Mouse (Mus musculus) liver, adult (tissue): ENCODE measurements around the gene Defb23.

Source experiments
- GATA4 ChIP-seq: IDR thresholded peaks from 2 replicates; pipeline ENCODE4 v1.6.1; 2014; ENCODE audit warnings: mild to moderate bottlenecking, low read length; ENCODE audit not compliant: insufficient replicate concordance

Gene Defb23

DNA sequence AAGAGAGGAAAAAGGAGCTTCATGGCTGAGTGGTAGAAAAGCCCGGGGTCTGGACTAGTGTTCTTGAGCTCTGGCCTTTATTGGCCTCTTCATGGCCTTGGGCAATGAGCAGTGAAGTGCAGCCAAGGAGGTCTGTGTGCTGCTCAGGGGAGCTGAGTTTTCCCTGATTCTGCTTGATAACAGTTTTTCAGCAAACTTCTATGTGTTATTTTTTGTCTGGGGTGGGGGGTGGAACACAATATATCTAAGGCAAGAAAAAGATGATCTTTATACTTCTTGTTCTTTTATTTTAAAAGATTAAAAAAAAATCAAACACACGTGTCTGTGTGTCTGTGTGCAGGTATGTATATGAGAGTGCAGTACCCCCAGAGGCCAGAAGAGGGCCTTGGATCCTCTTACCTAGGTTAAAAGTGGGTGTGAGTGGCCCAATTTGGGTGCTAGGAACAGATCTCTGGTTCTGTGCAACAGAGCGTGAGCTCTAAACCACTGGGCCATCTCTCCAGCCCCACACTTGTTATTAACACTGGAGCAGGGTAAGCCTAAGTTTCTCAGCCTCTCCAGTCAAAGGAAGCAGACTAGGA lies at the start of gene Defb23:
Gene Defb23 (minus strand): TSS at position 51 of the 581 bp plus-strand sequence.
- TF ChIP-seq GATA4 = no peak

DNA sequence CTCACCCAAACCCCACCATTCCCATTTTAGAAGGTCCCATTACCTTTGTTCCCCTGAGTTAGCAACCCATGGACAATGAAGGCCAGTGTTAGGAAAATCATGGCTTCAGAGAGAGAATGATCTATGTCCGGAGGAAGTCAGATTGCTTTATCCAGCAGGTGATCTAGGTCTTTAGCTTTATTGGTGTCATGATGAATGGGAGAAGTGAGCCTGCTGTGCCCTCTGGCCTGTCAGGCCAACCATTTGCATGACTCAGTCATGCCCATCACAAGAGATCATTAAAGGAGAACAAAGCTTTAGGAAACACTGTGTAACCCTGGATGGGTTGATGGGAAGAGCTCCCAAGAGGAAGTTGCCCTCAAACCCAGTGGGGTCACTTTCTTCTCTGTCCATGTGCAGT lies 47.2 kb upstream of the Defb23 start, which contains the start of gene Defb26:
Gene Defb26 (minus strand): TSS at position 101 of the 400 bp plus-strand sequence.
- TF ChIP-seq GATA4 = no peak

DNA sequence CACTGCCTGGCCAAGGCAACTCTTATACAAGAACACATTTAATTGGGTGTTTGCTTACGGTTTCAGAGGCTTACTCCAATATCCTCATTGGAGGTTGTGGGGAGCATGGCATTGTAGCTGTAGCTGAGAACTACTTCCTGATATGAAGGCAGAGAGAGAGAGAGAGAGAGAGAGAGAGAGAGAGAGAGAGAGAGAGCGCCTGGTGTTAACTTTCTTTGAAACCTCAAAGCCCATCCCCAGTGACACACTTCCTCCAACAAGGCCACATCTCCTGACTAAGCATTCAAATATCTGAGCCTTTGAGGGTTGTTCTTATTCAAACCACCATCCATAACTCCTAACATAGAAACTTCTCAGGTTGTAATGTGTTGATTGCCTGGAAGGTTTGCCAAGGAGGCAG lies 39.5 kb upstream of the Defb23 start:
- no peak for TF ChIP-seq GATA4

DNA sequence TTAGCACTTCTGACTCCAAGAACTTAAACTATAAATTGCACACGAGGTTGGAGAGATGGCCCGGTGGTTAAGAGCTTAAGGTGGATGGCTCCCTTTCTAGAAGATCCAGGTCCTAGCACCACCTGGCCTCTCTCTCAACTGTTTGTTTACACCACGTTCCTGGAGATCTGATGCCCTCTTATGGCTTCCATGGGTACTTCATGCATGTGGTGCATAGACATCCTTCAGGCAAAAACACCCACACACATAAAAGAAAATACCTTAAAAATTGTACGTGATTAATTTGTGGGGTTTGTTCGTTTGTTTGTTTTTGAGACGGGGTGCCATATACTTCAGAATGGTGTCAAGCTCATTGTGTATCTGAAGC lies 36.4 kb upstream of the Defb23 start:
- TF ChIP-seq GATA4 = no peak

DNA sequence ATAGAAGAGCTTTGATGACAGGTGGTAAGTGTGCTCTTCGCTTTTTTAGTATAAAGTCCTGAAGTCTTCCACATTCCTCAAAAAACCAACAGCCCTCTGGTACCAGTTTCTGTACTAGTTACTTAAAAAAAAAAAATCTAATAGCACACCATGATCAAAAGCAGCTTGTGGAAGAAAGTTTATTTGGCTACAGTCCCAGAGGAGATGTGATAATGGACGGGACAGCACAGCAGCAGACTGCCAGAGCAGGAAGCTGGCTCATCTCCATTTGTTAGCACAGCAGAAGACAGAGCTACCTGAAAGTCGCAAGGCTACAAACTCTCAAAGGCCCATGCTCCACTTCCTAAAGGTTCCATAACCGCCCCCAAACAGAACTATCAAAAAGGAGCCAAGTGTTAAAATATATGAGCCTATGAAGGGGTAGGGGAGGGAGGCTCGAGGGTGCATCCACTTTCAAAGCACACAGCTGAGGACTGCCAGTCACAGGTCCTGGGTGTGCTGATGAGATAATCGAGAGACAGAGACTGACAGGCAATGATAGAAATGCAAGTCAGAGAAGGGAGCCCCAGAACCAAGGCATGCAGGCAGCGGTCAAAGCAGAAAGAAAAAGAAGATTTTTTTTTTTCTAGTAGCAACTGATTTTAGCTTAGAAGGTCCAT lies 35.9 kb upstream of the Defb23 start:
- TF ChIP-seq GATA4 = no peak

DNA sequence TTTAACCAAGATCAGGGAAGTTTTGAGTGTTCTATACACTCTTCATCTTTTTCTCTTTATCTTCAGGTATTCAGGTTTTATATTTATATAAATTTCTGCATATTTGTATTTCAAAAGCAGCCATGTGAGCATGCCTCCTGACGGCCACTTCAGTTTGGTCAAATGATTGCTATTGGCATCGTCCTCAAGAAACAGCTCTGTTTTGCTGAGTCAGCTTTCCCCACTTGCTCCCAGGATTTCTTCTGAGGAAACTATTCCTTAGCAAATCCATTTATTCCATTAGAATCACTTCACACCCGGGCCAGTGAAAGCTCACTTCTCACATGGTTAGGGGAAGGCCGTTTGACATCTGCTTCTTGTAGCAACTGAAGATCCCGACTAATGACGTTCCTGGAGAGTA lies 33.6 kb upstream of the Defb23 start:
- no peak for TF ChIP-seq GATA4

DNA sequence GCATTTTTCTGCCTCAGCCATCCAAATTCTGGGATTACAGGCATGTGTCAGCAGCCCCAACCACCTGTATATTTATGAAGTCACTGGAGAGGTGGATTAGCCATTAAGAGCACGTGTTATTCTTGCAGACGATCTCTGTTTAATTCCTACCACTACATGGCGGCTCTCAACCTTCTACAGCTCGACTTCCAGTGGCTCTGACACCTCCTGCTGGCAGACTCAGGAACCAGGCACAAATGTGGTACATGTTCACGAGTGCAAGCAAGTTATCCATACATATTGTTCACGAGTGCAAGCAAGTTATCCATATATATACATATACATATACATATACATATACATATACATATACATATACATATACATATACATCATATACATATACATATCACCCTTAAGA lies 28.7 kb upstream of the Defb23 start:
- TF ChIP-seq GATA4 = no peak

DNA sequence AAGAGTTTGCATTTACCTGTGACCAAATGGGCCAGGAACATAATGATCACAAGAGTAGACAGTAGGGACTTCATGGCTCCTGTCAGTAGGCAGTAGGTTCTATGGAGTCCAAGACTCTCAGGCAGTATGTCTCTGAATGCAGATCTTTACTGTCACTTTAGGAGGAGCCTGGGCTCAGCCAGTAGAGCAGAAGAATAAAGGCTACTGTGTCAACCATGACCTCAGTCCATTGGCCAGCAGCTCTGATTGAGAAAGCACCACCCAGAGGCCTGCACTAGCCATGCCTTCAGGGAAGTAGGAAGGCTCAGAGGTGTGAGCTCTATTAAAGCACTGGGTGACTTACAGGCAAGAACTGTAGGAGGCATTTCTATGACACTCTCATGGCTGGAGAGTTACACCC lies 25.6 kb upstream of the Defb23 start, which contains the start of gene Defb22:
Gene Defb22 (minus strand): TSS at position 101 of the 400 bp plus-strand sequence.
- TF ChIP-seq GATA4 = no peak

DNA sequence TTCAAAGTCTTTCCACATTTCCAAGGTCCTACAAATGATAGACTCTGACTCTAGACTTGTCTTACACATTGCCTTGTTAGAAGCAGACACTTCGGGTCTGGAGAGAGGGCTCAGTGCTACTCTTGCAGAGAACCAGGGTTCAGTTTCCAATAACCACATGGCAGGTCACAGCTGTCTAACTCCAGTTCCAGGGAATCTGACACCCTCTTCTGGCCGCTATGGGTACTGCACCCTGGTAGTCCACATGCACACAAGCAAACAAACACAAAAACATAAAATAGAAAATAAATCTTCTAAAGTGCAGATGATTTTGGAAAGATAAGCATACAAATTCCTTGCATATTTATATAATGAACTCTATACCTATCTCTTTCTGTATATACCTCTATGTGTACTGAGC lies 22.6 kb upstream of the Defb23 start:
- no peak for TF ChIP-seq GATA4

DNA sequence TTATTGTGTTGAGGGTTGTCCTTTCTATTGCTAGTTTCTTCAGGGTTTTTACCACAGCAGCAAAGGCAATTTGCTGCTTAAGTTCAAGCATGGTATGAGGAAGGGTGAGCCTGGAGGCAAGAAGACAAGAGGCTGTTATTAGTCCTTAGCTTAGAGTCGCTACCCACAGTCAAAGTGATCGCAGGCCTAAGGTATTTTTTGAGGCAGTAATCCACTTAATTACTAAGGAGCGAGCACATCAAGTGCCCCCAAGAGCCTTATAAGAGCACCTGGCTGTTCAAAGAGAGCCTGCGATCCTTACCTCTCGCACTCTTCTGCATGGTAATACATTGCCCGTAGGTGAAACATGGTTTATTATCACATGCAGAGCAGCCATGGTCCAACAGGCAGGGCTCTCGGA lies 17.3 kb upstream of the Defb23 start:
- no peak for TF ChIP-seq GATA4

DNA sequence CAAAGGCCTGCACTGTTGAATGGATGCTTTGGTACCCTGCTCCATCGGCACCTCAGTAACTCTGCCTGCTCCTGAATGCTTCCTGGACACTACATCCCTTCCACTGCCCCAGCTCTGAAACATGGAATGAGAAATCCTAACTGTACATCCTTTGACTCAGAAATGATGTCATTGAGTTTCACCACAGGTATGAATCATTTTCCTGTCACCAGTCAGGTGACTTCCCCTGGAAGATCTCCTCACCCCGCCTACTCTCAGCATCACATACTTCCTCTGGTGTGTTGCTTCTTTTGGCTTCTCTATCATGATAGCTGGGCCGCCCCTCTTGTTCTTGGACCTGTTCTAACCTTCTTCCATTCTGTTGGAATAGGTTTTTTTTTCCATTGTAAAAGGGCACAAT lies 16.5 kb upstream of the Defb23 start:
- no peak for TF ChIP-seq GATA4

DNA sequence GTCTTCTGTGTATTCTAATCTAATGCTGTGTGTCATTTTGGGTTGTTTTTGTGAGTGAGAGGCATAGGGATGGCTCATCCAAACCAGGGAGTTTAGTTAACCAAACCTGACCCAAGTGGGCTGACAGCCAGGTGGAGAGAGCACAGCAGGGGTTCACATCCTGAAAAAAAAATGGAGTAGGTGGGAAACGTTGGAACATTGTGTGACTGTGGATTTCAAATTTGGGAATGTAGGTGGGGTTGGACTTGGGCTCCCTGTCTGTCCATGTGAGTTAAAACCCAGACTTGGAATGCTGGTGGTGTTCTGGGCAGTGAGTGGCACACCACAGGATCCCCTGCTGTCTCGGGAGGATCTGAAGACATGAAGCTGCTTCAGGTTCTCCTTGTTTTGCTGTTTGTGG lies 12.3 kb upstream of the Defb23 start, which contains the start of gene Defb20:
Gene Defb20 (plus strand): TSS at position 301 of the 400 bp plus-strand sequence.
- no peak for TF ChIP-seq GATA4

DNA sequence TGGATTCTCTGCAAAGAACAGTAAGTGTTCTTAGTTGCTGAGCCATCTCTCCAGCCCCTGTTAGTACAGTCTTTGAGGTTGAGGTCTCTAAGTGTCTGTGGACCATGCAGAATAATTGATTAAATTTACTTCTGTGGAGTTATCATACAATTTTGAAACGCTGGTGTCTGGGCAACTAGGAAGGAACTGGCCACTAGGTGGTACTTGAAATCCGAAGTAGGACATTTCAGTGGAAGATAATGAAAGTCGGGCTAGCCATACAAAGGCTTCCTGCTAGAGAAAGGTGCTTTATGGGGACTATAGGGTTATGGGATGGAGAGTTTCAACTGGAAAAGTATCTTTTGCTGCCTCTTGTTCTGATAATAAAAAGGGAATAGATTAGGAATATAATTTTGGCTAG lies 8.0 kb upstream of the Defb23 start:
- no peak for TF ChIP-seq GATA4

DNA sequence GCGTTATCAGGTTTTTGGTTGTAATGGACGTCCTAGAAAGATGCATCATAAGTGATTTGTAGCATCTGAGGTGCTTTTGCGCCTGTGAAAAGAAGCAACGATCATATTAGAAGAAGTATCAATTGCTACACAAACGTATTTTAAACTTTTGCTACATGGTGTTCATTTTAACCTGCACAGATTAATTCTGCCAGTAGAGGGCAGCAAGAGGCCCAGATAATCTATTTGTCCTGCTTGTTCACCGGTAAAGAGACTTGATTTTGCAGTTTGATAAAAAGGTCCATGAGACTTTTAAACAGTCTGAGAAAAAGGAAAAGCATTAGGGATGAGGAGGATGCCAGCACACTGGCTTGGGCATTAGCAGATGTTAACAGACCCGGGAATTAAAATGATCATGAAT lies 6.6 kb upstream of the Defb23 start:
- no peak for TF ChIP-seq GATA4

DNA sequence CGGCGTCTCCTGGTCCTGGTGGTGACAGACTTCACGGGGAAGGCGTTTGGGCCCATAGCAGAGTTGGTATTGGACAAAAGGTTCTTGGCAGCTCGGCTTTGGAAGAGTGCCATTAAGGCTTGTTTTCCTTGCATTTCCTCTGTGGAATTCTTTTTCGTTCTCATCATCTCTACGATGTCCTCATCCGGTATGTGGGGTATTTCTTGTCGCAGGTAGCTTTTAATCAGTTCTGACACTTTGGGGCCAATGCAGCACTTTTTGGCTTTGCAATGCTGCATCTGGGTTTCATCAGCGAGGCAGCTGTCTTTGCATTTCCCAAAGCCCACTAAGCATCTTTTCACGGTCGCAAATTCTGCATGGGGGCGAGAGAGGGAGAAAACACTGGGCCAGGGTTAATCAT lies 5.2 kb downstream of the Defb23 start:
- no peak for TF ChIP-seq GATA4

DNA sequence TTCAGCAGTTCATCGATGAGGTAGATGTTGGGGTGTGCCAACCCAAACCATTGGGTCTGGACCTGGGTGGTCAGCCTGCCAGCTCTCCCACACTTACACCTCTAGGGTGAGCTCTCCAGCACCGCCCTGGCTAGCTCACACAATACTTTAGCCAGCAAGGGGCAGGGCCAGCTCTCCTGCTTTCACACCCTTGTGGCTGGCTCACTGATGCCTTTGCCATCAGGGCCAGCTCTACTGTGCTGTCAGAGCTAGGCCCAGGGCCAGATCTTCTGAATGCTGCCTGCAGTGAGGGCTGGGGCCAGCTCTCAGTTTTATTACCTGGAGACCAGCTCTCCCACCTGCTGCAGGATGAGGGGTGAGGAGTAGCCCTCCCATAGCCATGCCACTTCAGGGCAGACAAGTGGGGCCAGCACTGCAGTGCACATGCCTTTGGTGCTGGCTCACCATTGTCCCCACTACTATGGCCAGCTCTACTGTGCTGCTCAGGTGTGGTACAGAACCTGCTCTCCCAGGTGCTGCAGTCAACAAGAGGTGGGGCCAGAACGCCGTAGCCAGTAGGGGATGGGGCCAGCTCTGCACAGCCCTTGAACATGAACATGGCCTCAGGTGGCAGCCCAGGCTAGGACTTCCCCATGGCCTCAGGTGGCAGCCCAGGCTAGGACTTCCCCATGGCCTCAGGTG lies 12.2 kb downstream of the Defb23 start:
- TF ChIP-seq GATA4 = no peak

DNA sequence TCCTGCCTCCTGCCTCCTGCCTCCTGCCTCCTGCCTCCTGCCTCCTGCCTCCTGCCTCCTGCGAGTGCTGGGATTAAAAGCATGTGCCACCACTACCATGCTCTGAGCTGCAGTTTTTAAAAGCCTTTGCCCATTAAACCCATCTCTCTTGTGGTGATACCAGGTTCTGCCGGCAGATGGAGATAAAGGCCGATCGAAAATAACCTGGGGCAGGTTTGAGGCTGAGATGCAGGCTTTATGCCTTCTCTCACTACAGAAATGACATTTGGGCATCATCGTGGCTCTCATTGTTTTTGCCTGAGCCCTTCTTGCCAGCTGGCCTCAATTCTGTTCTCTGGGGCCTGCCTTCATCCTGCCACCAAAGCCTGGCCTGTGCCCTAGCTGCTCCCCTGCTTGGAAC lies 14.2 kb downstream of the Defb23 start:
- TF ChIP-seq GATA4 = no peak

DNA sequence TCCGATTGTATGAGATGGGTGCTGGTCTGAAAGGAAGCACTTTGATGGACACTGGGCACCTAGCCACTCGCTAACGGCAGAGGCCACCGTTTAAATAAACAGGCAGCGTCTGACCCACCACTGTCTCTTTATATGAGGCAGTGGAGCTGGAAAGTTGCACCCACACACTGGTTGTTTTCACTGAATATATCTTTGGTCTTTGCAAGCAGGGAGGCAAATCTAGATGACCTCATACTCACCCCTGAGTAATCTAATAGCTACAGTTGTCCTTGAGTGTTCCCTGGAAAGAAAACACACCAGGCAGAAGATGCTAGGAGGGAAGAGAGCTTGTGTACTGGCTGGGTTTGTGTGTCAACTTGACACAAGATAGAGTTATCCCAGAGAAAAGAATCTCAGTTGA lies 17.0 kb downstream of the Defb23 start:
- TF ChIP-seq GATA4 = no peak
